14 mouse cellular contexts compared by ENCODE assay signal in the genomic region with DNA sequence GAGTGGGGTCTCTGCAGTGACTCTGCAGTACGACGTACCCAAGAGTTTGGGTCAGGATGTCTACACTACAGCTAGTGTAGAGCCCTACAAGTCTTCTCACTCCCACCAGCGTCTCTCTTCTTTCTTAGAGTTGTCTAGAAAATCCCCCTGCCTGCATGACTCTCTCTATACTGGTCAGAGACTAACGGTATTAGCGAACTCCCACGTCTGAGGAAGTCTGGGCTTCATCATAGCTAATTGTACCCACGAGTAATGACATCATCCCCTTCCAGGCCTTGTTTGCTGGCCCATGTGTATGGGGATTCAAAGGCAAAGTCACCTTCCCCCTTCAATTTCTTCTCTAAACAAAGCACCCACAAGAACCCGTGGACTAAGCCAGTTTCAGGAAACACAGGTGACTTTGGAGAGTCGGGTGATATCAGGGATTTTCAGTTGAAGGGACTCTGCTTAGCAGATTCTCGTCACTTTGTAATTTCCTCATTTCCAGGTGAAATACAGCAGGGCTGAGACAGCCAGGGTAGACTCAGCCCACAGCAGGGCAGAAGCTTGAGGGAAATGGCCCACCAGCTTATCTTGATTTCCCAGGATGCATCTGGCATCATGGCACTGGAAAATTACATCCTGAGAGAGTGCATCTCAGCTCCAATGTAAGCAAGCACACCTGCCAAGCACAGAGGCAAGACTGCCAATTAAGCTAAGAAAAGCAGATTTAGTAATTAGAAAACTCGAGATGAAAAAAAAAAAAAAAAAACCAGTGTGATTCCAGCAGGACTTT.
DNase-seq lines count a peak whose midpoint lies in the region; ATAC-seq and TF ChIP-seq lines count a peak whose summit lies in the region.
"Had no signal": no experiment of that assay in that cellular context is flagged by ENCODE, and none has a peak within 500 bp of the region (broad histone marks: within the 10 kb centered on the region; RNA-seq: fewer than 3 reads in every experiment).

No protein-coding gene starts in this region.

- H3K36me3 ChIP-seq in hindbrain, embryonic 13.5 days = no peaks in the 10 kb centered on the region
- no peaks in the 10 kb centered on the region for H3K36me3 ChIP-seq in hindbrain, embryonic 12.5 days
- H3K36me3 ChIP-seq in CH12.LX (replicated peaks in 1 of 2; ENCODE audit: control insufficient read depth in 1 of 2, insufficient read depth in 1 of 2, low read length in 1 of 2) = peaks cover 0 to 77% of the 10 kb centered on the region in 2 experiments
- H3K36me3 ChIP-seq: intestine, embryonic 15.5 days; midbrain, embryonic 13.5 days had no signal

- no peak for TF ChIP-seq EP300 in CH12.LX (IDR thresholded peaks at IDR 0.05; ENCODE audit: low read length)

- no peak overlapping the region for H3K4me2 ChIP-seq in hindbrain, embryonic 13.5 days
- no peak overlapping the region for H3K4me2 ChIP-seq in hindbrain, embryonic 12.5 days (replicated peaks)
- no peak overlapping the region for H3K4me2 ChIP-seq in CH12.LX (ENCODE audit: insufficient read depth, low read depth, poor library complexity, severe bottlenecking)
- H3K4me2 ChIP-seq: intestine, embryonic 15.5 days; midbrain, embryonic 13.5 days had no signal

- no peaks in the 10 kb centered on the region for H3K9me3 ChIP-seq in hindbrain, embryonic 13.5 days
- no peaks in the 10 kb centered on the region for H3K9me3 ChIP-seq in hindbrain, embryonic 12.5 days (replicated peaks)
- no peaks in the 10 kb centered on the region for H3K9me3 ChIP-seq in CH12.LX (replicated peaks; ENCODE audit: low read length)
- H3K9me3 ChIP-seq: intestine, embryonic 15.5 days; midbrain, embryonic 13.5 days had no signal

- no peaks in the 10 kb centered on the region for H3K4me1 ChIP-seq in hindbrain, embryonic 13.5 days (replicated peaks)
- no peaks in the 10 kb centered on the region for H3K4me1 ChIP-seq in hindbrain, embryonic 12.5 days
- peaks cover 0 to 37% of the 10 kb centered on the region in 2 experiments; a peak in 2 of 4 replicates for H3K4me1 ChIP-seq in CH12.LX (ENCODE audit: control insufficient read depth in 1 of 2, insufficient read depth in 2 of 2)
- H3K4me1 ChIP-seq: midbrain, embryonic 13.5 days had no signal

- in situ Hi-C loops in CH12.LX (cut with MboI; ENCODE audit: low pct_ligation_motif_present, low pct_unique_long_range_greater_than_20kb, low sequenced_read_pairs) = no loop called here

- 76% methylated on average over 11 of the region's 11 CpGs for WGBS in hindbrain, embryonic 13.5 days
- WGBS in hindbrain, embryonic 12.5 days = 74% methylated on average over 11 of the region's 11 CpGs

- peak; percentile 34 for DNase-seq in CH12.LX (ENCODE audit: extremely low read depth)
- DNase-seq in brain, adult 2 months (ENCODE audit: low read depth, low spot score) = peak; percentile 40
- DNase-seq in kidney, postnatal 25 days = no peak
- DNase-seq: cerebellum, adult 9-11 months; gastrocnemius, postnatal 36 days; kidney, postnatal 4 days; right cerebral cortex, postnatal 14 days had no signal

- no peaks in the 10 kb centered on the region for H3K27me3 ChIP-seq in hindbrain, embryonic 13.5 days
- no peaks in the 10 kb centered on the region for H3K27me3 ChIP-seq in hindbrain, embryonic 12.5 days
- no peaks in the 10 kb centered on the region for H3K27me3 ChIP-seq in CH12.LX (replicated peaks)
- H3K27me3 ChIP-seq: intestine, embryonic 15.5 days; midbrain, embryonic 13.5 days had no signal

- H3K27ac ChIP-seq in hindbrain, embryonic 13.5 days = no peak overlapping the region
- H3K27ac ChIP-seq in hindbrain, embryonic 12.5 days = no peak overlapping the region
- no peak overlapping the region for H3K27ac ChIP-seq in CH12.LX (ENCODE audit: insufficient read depth, low read depth)
- H3K27ac ChIP-seq: intestine, embryonic 15.5 days; midbrain, embryonic 13.5 days had no signal

- no peak for TF ChIP-seq RAD21 in CH12.LX (IDR thresholded peaks at IDR 0.05; ENCODE audit: low read depth, low read length)

- no peak for TF ChIP-seq POLR2A in CH12.LX (IDR thresholded peaks at IDR 0.05; ENCODE audit: low read depth, low read length)

- dilution Hi-C loops in CH12.LX (cut with MboI; ENCODE audit: extremely low pct_ligation_motif_present, extremely low pct_unique_long_range_greater_than_20kb, low sequenced_read_pairs) = no loop called here

- TF ChIP-seq CTCF in CH12.LX (conservative IDR thresholded peaks at IDR 0.05 in 1 of 2, IDR thresholded peaks at IDR 0.05 in 1 of 2; ENCODE audit: low read depth in 2 of 2, low read length in 2 of 2) = no peak

- H3K4me3 ChIP-seq in hindbrain, embryonic 13.5 days = no peak overlapping the region
- no peak overlapping the region for H3K4me3 ChIP-seq in hindbrain, embryonic 12.5 days
- H3K4me3 ChIP-seq in CH12.LX (replicated peaks in 1 of 3; ENCODE audit: low read depth in 2 of 3, low read length in 2 of 3, poor library complexity in 1 of 3) = no peak overlapping the region
- H3K4me3 ChIP-seq: intestine, embryonic 15.5 days; midbrain, embryonic 13.5 days had no signal

- peak; percentile 59 for ATAC-seq in hindbrain, embryonic 13.5 days (ENCODE audit: low FRiP score)
- ATAC-seq in hindbrain, embryonic 12.5 days (ENCODE audit: low FRiP score) = no peak
- ATAC-seq in granulocyte monocyte progenitor cell, adult 5-6 weeks (replicated peaks; ENCODE audit: poor library complexity, severe bottlenecking) = peak; percentile 55; the same call in 1 of the 2 replicates
- no peak for ATAC-seq in erythroid progenitor cell, adult 5-6 weeks (replicated peaks; ENCODE audit: low FRiP score, poor library complexity, severe bottlenecking)
- ATAC-seq: intestine, embryonic 15.5 days; lung, postnatal 0 days; midbrain, embryonic 13.5 days had no signal

- H3K79me2 ChIP-seq in CH12.LX (replicated peaks; ENCODE audit: control insufficient read depth, extremely low read depth, insufficient read depth, poor library complexity, severe bottlenecking) = no peaks in the 10 kb centered on the region

- no peak overlapping the region for H3K9ac ChIP-seq in hindbrain, embryonic 13.5 days
- no peak overlapping the region for H3K9ac ChIP-seq in hindbrain, embryonic 12.5 days
- H3K9ac ChIP-seq in CH12.LX (ENCODE audit: insufficient read depth, low read depth) = no peak overlapping the region
- H3K9ac ChIP-seq: intestine, embryonic 15.5 days; midbrain, embryonic 13.5 days had no signal

TF ChIP-seq in CH12.LX, 34 proteins besides CTCF, POLR2A, EP300 and RAD21:
- no peak for TF ChIP-seq JUND (conservative IDR thresholded peaks at IDR 0.05; ENCODE audit: low read depth, low read length)
- TF ChIP-seq JUN (IDR thresholded peaks at IDR 0.05; ENCODE audit: insufficient read depth, low read depth, low read length) = no peak

Comparison
In these comparisons a context has a peak if more than half of its experiments do, and no peak if none do; other contexts are left out.
1. ATAC-seq: peak in hindbrain, embryonic 13.5 days (single experiment) and granulocyte monocyte progenitor cell, adult 5-6 weeks (single experiment); none in hindbrain, embryonic 12.5 days (single experiment) and erythroid progenitor cell, adult 5-6 weeks (single experiment).
2. DNase-seq: peak in CH12.LX (single experiment) and brain, adult 2 months (single experiment); none in kidney, postnatal 25 days (0 of 2).